Mouse (Mus musculus): ENCODE measurements around the gene Kcnma1. TPM values are rescaled to one million over a fixed set of nuclear protein-coding genes. Genes with fewer than 3 reads are reported as not detected.

The Kcnma1 gene
- polyA plus RNA-seq, 1 experiment = not detected

DNA sequence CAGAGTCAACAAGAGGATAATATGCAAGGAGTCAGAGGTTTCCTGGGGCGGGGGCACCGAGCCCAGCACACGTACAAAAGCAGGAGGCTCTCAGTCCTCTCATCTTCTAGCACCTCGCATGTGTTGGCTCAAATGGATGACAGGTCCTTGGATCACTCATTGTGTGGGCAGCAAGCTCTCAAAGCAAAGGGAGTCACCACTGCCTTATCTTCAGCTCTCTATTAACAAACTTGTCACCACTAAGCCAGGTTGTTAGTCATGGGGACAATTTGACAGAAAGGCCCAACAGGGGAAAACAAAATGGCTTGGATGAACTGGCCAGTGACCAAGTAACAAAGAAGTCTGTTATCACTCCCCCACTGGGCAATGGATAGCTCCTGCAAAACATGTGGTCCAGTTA is 331.5 kb downstream of the Kcnma1 start:
- H3K4me1 ChIP-seq (ENCODE audit: control insufficient read depth, insufficient read depth, insufficient read length, low read length) = no peaks in the 10 kb centered on the region
- H3K27ac ChIP-seq (replicated peaks; ENCODE audit: low read depth, low read length) = no peak overlapping the region
- no peak overlapping the region for H3K4me3 ChIP-seq (ENCODE audit: insufficient read depth, low read depth, low read length)

- no peak overlapping the region for H3K27ac ChIP-seq (replicated peaks; ENCODE audit: low read depth, low read length)
- no peaks in the 10 kb centered on the region for H3K4me1 ChIP-seq (ENCODE audit: control insufficient read depth, insufficient read depth, insufficient read length, low read length)
- H3K4me3 ChIP-seq (ENCODE audit: insufficient read depth, low read depth, low read length) = no peak overlapping the region
Measured at GRCm38 (mm10) chr14:23679378-23679777, 334.9 kb downstream of the Kcnma1 start.

DNA sequence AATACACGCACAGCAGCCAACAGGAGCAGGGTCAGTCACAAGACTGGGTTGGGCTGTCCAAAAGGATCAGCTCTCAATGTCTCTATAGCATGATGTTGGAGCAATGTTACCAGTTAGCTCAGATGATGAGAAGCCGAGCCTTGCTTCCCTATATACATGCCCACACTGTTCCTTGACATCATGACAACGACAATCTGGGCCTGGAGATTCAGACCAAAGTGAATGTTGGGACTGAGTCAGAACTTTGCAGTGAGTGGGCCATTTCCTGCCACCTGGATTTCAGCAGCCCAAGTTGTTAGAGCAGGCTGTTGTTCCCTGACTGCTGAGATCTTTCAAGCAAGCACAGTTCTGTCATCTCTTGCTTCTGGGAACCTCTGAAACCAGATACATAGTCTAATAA is 347.9 kb downstream of the Kcnma1 start:
- Histone ChIP-seq H3K4me1 (ENCODE audit: control insufficient read depth, insufficient read depth, insufficient read length, low read length) (no peaks in the 10 kb centered on the region), H3K4me3 (ENCODE audit: insufficient read depth, low read depth, low read length) (no peak overlapping the region), H3K27ac (replicated peaks; ENCODE audit: low read depth, low read length) (no peak overlapping the region)

- Histone ChIP-seq H3K27ac (replicated peaks; ENCODE audit: low read depth, low read length) (no peak overlapping the region), H3K4me1 (ENCODE audit: control insufficient read depth, insufficient read depth, insufficient read length, low read length) (no peaks in the 10 kb centered on the region), H3K4me3 (ENCODE audit: insufficient read depth, low read depth, low read length) (no peak overlapping the region)
Measured at GRCm38 (mm10) chr14:23651682-23652081, 362.6 kb downstream of the Kcnma1 start.

- H3K4me1 ChIP-seq (ENCODE audit: control insufficient read depth, insufficient read depth, insufficient read length, low read length) = no peaks in the 10 kb centered on the region
- H3K4me3 ChIP-seq (ENCODE audit: insufficient read depth, low read depth, low read length) = no peak overlapping the region
- no peak overlapping the region for H3K27ac ChIP-seq (replicated peaks; ENCODE audit: low read depth, low read length)
Measured at GRCm38 (mm10) chr14:23650126-23650525, 364.2 kb downstream of the Kcnma1 start.

- Histone ChIP-seq H3K27ac (replicated peaks; ENCODE audit: low read depth, low read length) (no peak overlapping the region), H3K4me3 (ENCODE audit: insufficient read depth, low read depth, low read length) (no peak overlapping the region), H3K4me1 (ENCODE audit: control insufficient read depth, insufficient read depth, insufficient read length, low read length) (no peaks in the 10 kb centered on the region)
Measured at GRCm38 (mm10) chr14:23645361-23646063, 368.8 kb downstream of the Kcnma1 start.

DNA sequence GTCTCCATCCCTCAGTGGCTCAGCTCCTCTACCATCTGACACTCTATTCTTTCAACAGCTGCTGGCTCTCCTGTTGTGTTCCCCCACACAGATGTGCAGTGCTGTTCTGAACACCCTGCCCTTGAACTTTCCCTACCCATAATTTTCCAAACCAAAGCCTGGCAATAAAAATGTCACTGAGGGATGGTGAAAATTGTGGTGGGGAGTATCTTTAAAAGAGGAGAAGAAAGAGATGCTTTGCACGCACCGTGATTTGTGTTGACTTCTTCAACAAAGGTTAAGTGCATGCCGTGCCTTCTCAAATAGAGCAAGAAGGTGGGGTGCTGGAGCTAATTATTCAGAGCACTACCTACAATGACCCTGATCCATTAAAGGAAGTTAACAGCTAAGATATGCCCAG is 371.1 kb downstream of the Kcnma1 start:
- Histone ChIP-seq H3K4me1 (ENCODE audit: control insufficient read depth, insufficient read depth, insufficient read length, low read length) (no peaks in the 10 kb centered on the region), H3K27ac (replicated peaks; ENCODE audit: low read depth, low read length) (no peak overlapping the region)

GRCm38 (mm10) chr14:23640665-23641064 is 373.6 kb downstream of the Kcnma1 start:
- H3K27ac ChIP-seq (replicated peaks; ENCODE audit: low read depth, low read length) = no peak overlapping the region

More for the DNA sequence above, 371.1 kb downstream of the Kcnma1 start:
- H3K4me3 ChIP-seq (ENCODE audit: insufficient read depth, low read depth, low read length) = no peak overlapping the region

GRCm38 (mm10) chr14:23638078-23638695 is 376.1 kb downstream of the Kcnma1 start:
- Histone ChIP-seq H3K27ac (replicated peaks; ENCODE audit: low read depth, low read length) (no peak overlapping the region), H3K4me1 (ENCODE audit: control insufficient read depth, insufficient read depth, insufficient read length, low read length) (no peaks in the 10 kb centered on the region), H3K4me3 (ENCODE audit: insufficient read depth, low read depth, low read length) (no peak overlapping the region)

More at GRCm38 (mm10) chr14:23640665-23641064, 373.6 kb downstream of the Kcnma1 start:
- Histone ChIP-seq H3K4me3 (ENCODE audit: insufficient read depth, low read depth, low read length) (no peak overlapping the region), H3K4me1 (ENCODE audit: control insufficient read depth, insufficient read depth, insufficient read length, low read length) (no peaks in the 10 kb centered on the region)

DNA sequence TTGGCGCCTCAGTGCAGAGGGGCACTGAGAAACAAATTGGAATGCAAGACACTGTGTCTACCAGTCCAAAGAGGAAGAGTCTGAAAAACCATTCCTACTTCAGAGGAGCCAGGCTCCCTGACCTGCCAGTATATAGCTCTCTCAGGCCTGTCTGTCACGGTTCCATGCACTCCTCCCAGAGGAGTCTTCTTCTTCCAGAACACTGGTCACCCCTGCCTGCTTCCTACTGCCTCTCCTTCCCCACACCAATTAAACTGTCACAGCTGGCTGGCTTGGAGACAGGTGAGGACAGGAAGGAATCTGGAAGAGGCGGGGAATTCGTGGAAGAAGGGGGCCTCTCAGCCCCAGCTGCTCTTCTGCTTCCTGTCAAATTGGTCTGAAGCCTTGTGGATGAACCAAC is 378.4 kb downstream of the Kcnma1 start:
- Histone ChIP-seq H3K27ac (replicated peaks; ENCODE audit: low read depth, low read length) (no peak overlapping the region), H3K4me1 (ENCODE audit: control insufficient read depth, insufficient read depth, insufficient read length, low read length) (no peaks in the 10 kb centered on the region), H3K4me3 (ENCODE audit: insufficient read depth, low read depth, low read length) (no peak overlapping the region)

- no peak overlapping the region for H3K4me3 ChIP-seq (ENCODE audit: insufficient read depth, low read depth, low read length)
- H3K4me1 ChIP-seq (ENCODE audit: control insufficient read depth, insufficient read depth, insufficient read length, low read length) = no peaks in the 10 kb centered on the region
- H3K27ac ChIP-seq (replicated peaks; ENCODE audit: low read depth, low read length) = no peak overlapping the region
Measured at GRCm38 (mm10) chr14:23633011-23633595, 381.2 kb downstream of the Kcnma1 start.

DNA sequence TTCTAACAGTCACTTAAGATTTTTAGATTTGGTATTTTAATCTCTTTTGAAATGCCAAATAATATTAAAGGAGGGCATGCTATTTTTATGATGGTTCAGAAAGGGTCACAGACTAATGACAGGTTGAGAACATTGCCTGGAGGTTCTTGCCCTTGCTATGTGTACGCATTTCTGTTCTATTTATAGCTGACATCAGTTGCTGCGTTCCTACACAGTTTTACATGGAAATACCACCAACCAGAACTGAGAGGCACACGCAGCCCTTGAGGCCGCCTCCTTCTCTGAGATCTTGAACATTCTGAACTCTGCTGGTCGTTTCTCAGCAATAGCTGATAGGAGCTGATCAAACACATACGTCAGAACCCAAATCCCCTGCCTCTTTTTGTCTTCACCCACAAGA is 387.4 kb downstream of the Kcnma1 start:
- H3K27ac ChIP-seq (replicated peaks; ENCODE audit: low read depth, low read length) = no peak overlapping the region
- H3K4me3 ChIP-seq (ENCODE audit: insufficient read depth, low read depth, low read length) = no peak overlapping the region
- H3K4me1 ChIP-seq (ENCODE audit: control insufficient read depth, insufficient read depth, insufficient read length, low read length) = no peaks in the 10 kb centered on the region

DNA sequence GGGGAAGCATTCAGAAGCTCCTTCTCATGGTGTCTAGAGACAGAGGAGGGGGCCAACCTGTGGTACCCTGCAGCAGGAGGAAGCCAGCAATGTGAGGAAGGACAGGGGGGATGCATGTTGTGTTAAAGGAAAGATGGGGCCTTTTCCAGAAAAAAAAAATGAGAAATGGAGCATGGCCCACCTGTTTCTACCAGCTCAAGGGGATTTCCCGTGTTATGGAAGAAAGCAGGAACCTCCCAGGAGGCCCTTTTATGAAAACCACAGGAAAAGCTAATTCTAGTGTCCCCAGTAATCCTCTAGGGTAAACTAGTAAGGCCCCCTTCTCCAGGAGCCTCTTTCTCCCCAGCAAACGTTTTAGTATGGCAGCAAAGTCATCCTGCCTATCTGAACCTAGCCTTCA is 388.2 kb downstream of the Kcnma1 start:
- Histone ChIP-seq H3K4me3 (ENCODE audit: insufficient read depth, low read depth, low read length) (no peak overlapping the region), H3K27ac (replicated peaks; ENCODE audit: low read depth, low read length) (no peak overlapping the region), H3K4me1 (ENCODE audit: control insufficient read depth, insufficient read depth, insufficient read length, low read length) (no peaks in the 10 kb centered on the region)

GRCm38 (mm10) chr14:23625436-23625835 is 388.9 kb downstream of the Kcnma1 start:
- H3K27ac ChIP-seq (replicated peaks; ENCODE audit: low read depth, low read length) = no peak overlapping the region
- H3K4me1 ChIP-seq (ENCODE audit: control insufficient read depth, insufficient read depth, insufficient read length, low read length) = no peaks in the 10 kb centered on the region
- no peak overlapping the region for H3K4me3 ChIP-seq (ENCODE audit: insufficient read depth, low read depth, low read length)

- Histone ChIP-seq H3K4me3 (ENCODE audit: insufficient read depth, low read depth, low read length) (no peak overlapping the region), H3K27ac (replicated peaks; ENCODE audit: low read depth, low read length) (no peak overlapping the region), H3K4me1 (ENCODE audit: control insufficient read depth, insufficient read depth, insufficient read length, low read length) (no peaks in the 10 kb centered on the region)
Measured at GRCm38 (mm10) chr14:23624455-23624854, 389.8 kb downstream of the Kcnma1 start.

GRCm38 (mm10) chr14:23620685-23621084 is 393.6 kb downstream of the Kcnma1 start:
- Histone ChIP-seq H3K4me1 (ENCODE audit: control insufficient read depth, insufficient read depth, insufficient read length, low read length) (no peaks in the 10 kb centered on the region), H3K27ac (replicated peaks; ENCODE audit: low read depth, low read length) (no peak overlapping the region), H3K4me3 (ENCODE audit: insufficient read depth, low read depth, low read length) (no peak overlapping the region)

All from brown adipose tissue, adult 24 weeks (tissue).